Mouse (Mus musculus): Measurements from ENCODE around the gene Syt7.

GRCm38 (mm10) chr19:10426793-10427192 lies 37.9 kb downstream of the Syt7 start:
- TF ChIP-seq MXI1 (IDR thresholded peaks at IDR 0.05; ENCODE audit: low read depth, low read length) (no peak), TCF12 (IDR thresholded peaks at IDR 0.05; ENCODE audit: low read depth, low read length) (no peak), POLR2A (IDR thresholded peaks at IDR 0.05; ENCODE audit: low read depth, low read length) (no peak), USF1 (IDR thresholded peaks at IDR 0.05; ENCODE audit: low read depth, low read length) (no peak)

Data from CH12.LX (cell line).